ENCODE assay signal across 19 mouse cellular contexts in genomic region chr2:75405524-75406214, GRCm38 (mm10).
DNase-seq lines count a peak whose midpoint lies in the region; ATAC-seq and TF ChIP-seq lines count a peak whose summit lies in the region.
"Had no signal": no experiment of that assay in that cellular context is flagged by ENCODE, and none has a peak within 500 bp of the region (broad histone marks: within the 10 kb centered on the region; RNA-seq: fewer than 3 reads in every experiment).

No protein-coding gene starts in this region.

- H3K36me3 ChIP-seq in embryonic facial prominence, embryonic 14.5 days (ENCODE audit: control insufficient read depth, insufficient read depth, low read length): no peaks in the 10 kb centered on the region
- H3K36me3 ChIP-seq in embryonic facial prominence, embryonic 10.5 days (replicated peaks): no peaks in the 10 kb centered on the region
- H3K36me3 ChIP-seq in hindbrain, postnatal 0 days (ENCODE audit: insufficient read depth, low read length): no peaks in the 10 kb centered on the region
- no peaks in the 10 kb centered on the region for H3K36me3 ChIP-seq in hindbrain, embryonic 11.5 days (ENCODE audit: control insufficient read depth, insufficient read depth, low read length)
- no peaks in the 10 kb centered on the region for H3K36me3 ChIP-seq in C2C12 (ENCODE audit: control insufficient read depth, insufficient read depth)
- H3K36me3 ChIP-seq in midbrain, embryonic 14.5 days (ENCODE audit: control insufficient read depth, insufficient read depth, low read length): no peaks in the 10 kb centered on the region
- H3K36me3 ChIP-seq in liver, postnatal 0 days (replicated peaks; ENCODE audit: insufficient read depth, low read length): no peaks in the 10 kb centered on the region
- H3K36me3 ChIP-seq: embryonic facial prominence, embryonic 15.5 days; neural tube, embryonic 12.5 days had no signal

- TF ChIP-seq EP300 in liver, postnatal 0 days (IDR thresholded peaks at IDR 0.05; ENCODE audit: low read depth): no peak

- no peak for TF ChIP-seq CTCF in hindbrain, postnatal 0 days (IDR thresholded peaks at IDR 0.05; ENCODE audit: low read depth)
- TF ChIP-seq CTCF in C2C12 (IDR thresholded peaks at IDR 0.05; ENCODE audit: control insufficient read depth, insufficient read depth, insufficient read length): no peak
- TF ChIP-seq CTCF in liver, postnatal 0 days (IDR thresholded peaks at IDR 0.05; ENCODE audit: low read depth): no peak

- intact Hi-C loops in left cerebral cortex, postnatal 36 days (cut with DNase I): no loop called here

- no peaks in the 10 kb centered on the region for H3K27me3 ChIP-seq in embryonic facial prominence, embryonic 14.5 days (replicated peaks; ENCODE audit: control insufficient read depth, insufficient read depth, low read length)
- no peaks in the 10 kb centered on the region for H3K27me3 ChIP-seq in embryonic facial prominence, embryonic 10.5 days (replicated peaks; ENCODE audit: low read depth, poor library complexity, severe bottlenecking)
- H3K27me3 ChIP-seq in hindbrain, postnatal 0 days (ENCODE audit: insufficient read depth, low read length): no peaks in the 10 kb centered on the region
- H3K27me3 ChIP-seq in hindbrain, embryonic 11.5 days (ENCODE audit: control insufficient read depth, insufficient read depth, low read length): no peaks in the 10 kb centered on the region
- peaks cover 25% of the 10 kb centered on the region for H3K27me3 ChIP-seq in C2C12 (ENCODE audit: control insufficient read depth, insufficient read depth, insufficient read length)
- H3K27me3 ChIP-seq in midbrain, embryonic 14.5 days (ENCODE audit: control insufficient read depth, insufficient read depth, low read length): no peaks in the 10 kb centered on the region
- H3K27me3 ChIP-seq in liver, postnatal 0 days (ENCODE audit: insufficient read depth, low read length): no peaks in the 10 kb centered on the region
- H3K27me3 ChIP-seq: embryonic facial prominence, embryonic 15.5 days; neural tube, embryonic 12.5 days had no signal

- H3K4me1 ChIP-seq in embryonic facial prominence, embryonic 14.5 days (ENCODE audit: control insufficient read depth, insufficient read depth, low read length): peaks cover 8% of the 10 kb centered on the region; the same call in 1 of the 2 replicates
- H3K4me1 ChIP-seq in embryonic facial prominence, embryonic 10.5 days: 0 out of 2 replicates have a peak, but pooled peaks cover 10% of the 10 kb centered on the region
- H3K4me1 ChIP-seq in hindbrain, postnatal 0 days (ENCODE audit: insufficient read depth, low read length): no peaks in the 10 kb centered on the region
- H3K4me1 ChIP-seq in hindbrain, embryonic 11.5 days (replicated peaks; ENCODE audit: control insufficient read depth, insufficient read depth, low read length): no peaks in the 10 kb centered on the region
- H3K4me1 ChIP-seq in midbrain, embryonic 14.5 days (ENCODE audit: control insufficient read depth, insufficient read depth, low read length): peaks cover 14% of the 10 kb centered on the region
- no peaks in the 10 kb centered on the region for H3K4me1 ChIP-seq in liver, postnatal 0 days (ENCODE audit: insufficient read depth)

- 64% methylated on average over 13 of the region's 13 CpGs for WGBS in embryonic facial prominence, embryonic 14.5 days
- 85% methylated on average over 13 of the region's 13 CpGs for WGBS in embryonic facial prominence, embryonic 10.5 days
- 45% methylated on average over 13 of the region's 13 CpGs for WGBS in hindbrain, postnatal 0 days
- 77% methylated on average over 13 of the region's 13 CpGs for WGBS in hindbrain, embryonic 11.5 days
- WGBS in midbrain, embryonic 14.5 days: 50% methylated on average over 13 of the region's 13 CpGs
- 77% methylated on average over 13 of the region's 13 CpGs for WGBS in liver, postnatal 0 days (ENCODE audit: insufficient replicate concordance)

- no peaks in the 10 kb centered on the region for H3K79me2 ChIP-seq in C2C12 (ENCODE audit: control insufficient read depth, insufficient read depth)

- DNase-seq in embryonic facial prominence, embryonic 14.5 days (ENCODE audit: low spot score): peak; percentile 27
- DNase-seq in embryonic facial prominence, embryonic 10.5 days (ENCODE audit: low spot score): no peak
- peak; percentile 54 for DNase-seq in hindbrain, postnatal 0 days (ENCODE audit: low spot score)
- DNase-seq in hindbrain, embryonic 11.5 days (ENCODE audit: low spot score): no peak
- DNase-seq in midbrain, embryonic 14.5 days: peak; percentile 49
- no peak for DNase-seq in liver, postnatal 0 days
- no peak for DNase-seq in left cerebral cortex, postnatal 36 days (ENCODE audit: low spot score in 2 of 2)
- DNase-seq: adrenal gland, postnatal 10 days; cerebellum, adult 8-10 months; gastrocnemius, postnatal 14 days; kidney, adult 8-10 months; kidney, postnatal 36 days; lung, adult 2 months; lung, postnatal 4 days; thymus, postnatal 25 days had no signal

- ATAC-seq in embryonic facial prominence, embryonic 14.5 days (ENCODE audit: low read depth): no peak
- ATAC-seq in hindbrain, postnatal 0 days: 0 out of 2 replicates have a peak, but pooled peaks have one; percentile 59
- no peak for ATAC-seq in hindbrain, embryonic 11.5 days (ENCODE audit: low FRiP score)
- ATAC-seq in midbrain, embryonic 14.5 days (ENCODE audit: low FRiP score, low TSS enrichment): 0 out of 2 replicates have a peak, but pooled peaks have one; percentile 31
- no peak for ATAC-seq in liver, postnatal 0 days
- ATAC-seq: inflammation-experienced regulatory T-cells, adult 6 months had no signal

- H3K4me3 ChIP-seq in embryonic facial prominence, embryonic 14.5 days (ENCODE audit: low read depth, low read length): no peak overlapping the region
- H3K4me3 ChIP-seq in embryonic facial prominence, embryonic 10.5 days: no peak overlapping the region
- no peak overlapping the region for H3K4me3 ChIP-seq in hindbrain, postnatal 0 days (ENCODE audit: low read length)
- H3K4me3 ChIP-seq in hindbrain, embryonic 11.5 days (ENCODE audit: low read depth, low read length): no peak overlapping the region
- H3K4me3 ChIP-seq in C2C12 (ENCODE audit: insufficient read depth, poor library complexity, severe bottlenecking): no peak overlapping the region
- H3K4me3 ChIP-seq in midbrain, embryonic 14.5 days (replicated peaks; ENCODE audit: low read depth, low read length): no peak overlapping the region
- no peak overlapping the region for H3K4me3 ChIP-seq in liver, postnatal 0 days (ENCODE audit: low read depth, low read length)
- H3K4me3 ChIP-seq: embryonic facial prominence, embryonic 15.5 days; neural tube, embryonic 12.5 days had no signal

- no peak overlapping the region for H3K4me2 ChIP-seq in embryonic facial prominence, embryonic 14.5 days (ENCODE audit: low read depth, low read length)
- H3K4me2 ChIP-seq in hindbrain, postnatal 0 days (ENCODE audit: low read depth, low read length): no peak overlapping the region
- H3K4me2 ChIP-seq in hindbrain, embryonic 11.5 days (replicated peaks; ENCODE audit: low read depth, low read length): no peak overlapping the region
- no peak overlapping the region for H3K4me2 ChIP-seq in midbrain, embryonic 14.5 days (ENCODE audit: low read length)
- H3K4me2 ChIP-seq in liver, postnatal 0 days (ENCODE audit: low read depth, low read length): no peak overlapping the region
- H3K4me2 ChIP-seq: embryonic facial prominence, embryonic 15.5 days; neural tube, embryonic 12.5 days had no signal

- H3K27ac ChIP-seq in embryonic facial prominence, embryonic 14.5 days (replicated peaks; ENCODE audit: low read depth, low read length): no peak overlapping the region
- no peak overlapping the region for H3K27ac ChIP-seq in embryonic facial prominence, embryonic 10.5 days (replicated peaks)
- no peak overlapping the region for H3K27ac ChIP-seq in hindbrain, postnatal 0 days
- no peak overlapping the region for H3K27ac ChIP-seq in hindbrain, embryonic 11.5 days (ENCODE audit: low read depth, low read length)
- 0 out of 2 replicates have a peak overlapping the region, but pooled peaks have one; percentile 3 for H3K27ac ChIP-seq in midbrain, embryonic 14.5 days (replicated peaks; ENCODE audit: low read depth, low read length)
- H3K27ac ChIP-seq in liver, postnatal 0 days (ENCODE audit: low read depth): no peak overlapping the region
- H3K27ac ChIP-seq: embryonic facial prominence, embryonic 15.5 days; neural tube, embryonic 12.5 days had no signal

- no peaks in the 10 kb centered on the region for H3K79me3 ChIP-seq in C2C12 (ENCODE audit: low read depth)

- H3K9ac ChIP-seq in embryonic facial prominence, embryonic 14.5 days (ENCODE audit: low read depth, low read length): no peak overlapping the region
- no peak overlapping the region for H3K9ac ChIP-seq in hindbrain, postnatal 0 days (replicated peaks; ENCODE audit: low read length)
- no peak overlapping the region for H3K9ac ChIP-seq in hindbrain, embryonic 11.5 days (ENCODE audit: low read depth, low read length)
- H3K9ac ChIP-seq in midbrain, embryonic 14.5 days (replicated peaks; ENCODE audit: low read length): no peak overlapping the region
- no peak overlapping the region for H3K9ac ChIP-seq in liver, postnatal 0 days (replicated peaks)
- H3K9ac ChIP-seq: embryonic facial prominence, embryonic 15.5 days; neural tube, embryonic 12.5 days had no signal

- no peak overlapping the region for H3ac ChIP-seq in C2C12 (ENCODE audit: control insufficient read depth, insufficient read length, low read depth)

- H3K9me3 ChIP-seq in embryonic facial prominence, embryonic 14.5 days (ENCODE audit: control insufficient read depth, low read length): 0 out of 2 replicates have a peak, but pooled peaks cover 4% of the 10 kb centered on the region
- no peaks in the 10 kb centered on the region for H3K9me3 ChIP-seq in embryonic facial prominence, embryonic 10.5 days
- no peaks in the 10 kb centered on the region for H3K9me3 ChIP-seq in hindbrain, postnatal 0 days (ENCODE audit: low read length)
- no peaks in the 10 kb centered on the region for H3K9me3 ChIP-seq in hindbrain, embryonic 11.5 days (ENCODE audit: control insufficient read depth, low read length)
- H3K9me3 ChIP-seq in midbrain, embryonic 14.5 days (ENCODE audit: control insufficient read depth, low read length): no peaks in the 10 kb centered on the region
- no peaks in the 10 kb centered on the region for H3K9me3 ChIP-seq in liver, postnatal 0 days (ENCODE audit: low read length)
- H3K9me3 ChIP-seq: embryonic facial prominence, embryonic 15.5 days; neural tube, embryonic 12.5 days had no signal

TF ChIP-seq in C2C12, 6 proteins besides CTCF, POLR2A, EP300 and RAD21:
- TF ChIP-seq MYOG (IDR thresholded peaks at IDR 0.05; ENCODE audit: control insufficient read depth, extremely low read depth, insufficient read length) (no peak), USF1 (IDR thresholded peaks at IDR 0.05; ENCODE audit: low read depth) (peak; percentile 40)

Comparison
In these comparisons a context has a peak if more than half of its experiments do, and no peak if none do; other contexts are left out.
1. ATAC-seq: peak in hindbrain, postnatal 0 days (single experiment) and midbrain, embryonic 14.5 days (single experiment); none in embryonic facial prominence, embryonic 14.5 days (single experiment), hindbrain, embryonic 11.5 days (single experiment) and liver, postnatal 0 days (single experiment).
2. DNase-seq: peak in embryonic facial prominence, embryonic 14.5 days (single experiment), hindbrain, postnatal 0 days (single experiment) and midbrain, embryonic 14.5 days (single experiment); none in embryonic facial prominence, embryonic 10.5 days (single experiment), hindbrain, embryonic 11.5 days (single experiment), liver, postnatal 0 days (single experiment) and left cerebral cortex, postnatal 36 days (0 of 2).